Mouse (Mus musculus): ENCODE results near the gene Spp2. TPM values are rescaled to one million over a fixed set of nuclear protein-coding genes. Genes with fewer than 3 reads are reported as not detected.

The Spp2 gene
- polyA plus RNA-seq, 1 experiment = not detected

DNA sequence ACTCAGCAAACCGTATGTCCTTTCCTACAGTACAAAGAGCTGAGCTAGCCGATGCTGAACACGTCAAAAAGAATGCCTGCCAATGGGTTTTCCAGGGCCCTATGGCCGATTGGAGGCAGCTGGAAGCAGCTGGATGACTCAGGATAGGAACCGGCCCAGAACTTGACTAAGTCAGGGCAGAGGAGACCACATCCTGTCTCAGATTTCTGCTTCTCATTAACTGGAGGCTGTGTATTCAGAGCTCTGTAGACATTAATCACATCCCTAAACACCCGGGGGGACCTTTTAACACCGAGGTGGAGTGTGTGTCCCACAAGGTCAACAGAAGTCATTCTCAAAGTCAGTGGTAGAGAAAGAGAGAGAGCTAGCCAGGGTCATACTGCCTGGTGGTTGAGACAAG, 67.8 kb downstream of the Spp2 start:
- H3K4me3 ChIP-seq = no peak overlapping the region
- H3K36me3 ChIP-seq (ENCODE audit: control insufficient read depth, insufficient read depth) = no peaks in the 10 kb centered on the region
- no peaks in the 10 kb centered on the region for H3K79me2 ChIP-seq (ENCODE audit: control insufficient read depth, insufficient read depth)
- no peaks in the 10 kb centered on the region for H3K27me3 ChIP-seq (ENCODE audit: control insufficient read depth, insufficient read depth, insufficient read length)
- peak overlapping the region; percentile 77 for H3K4me2 ChIP-seq (ENCODE audit: low read depth)
- TF ChIP-seq MYOG (IDR thresholded peaks at IDR 0.05; ENCODE audit: control insufficient read depth in 1 of 3, insufficient read depth in 1 of 3, insufficient read length in 2 of 3, low read depth in 2 of 3) (no peak), POLR2AphosphoS2 (IDR thresholded peaks at IDR 0.05; ENCODE audit: insufficient read length, low read depth) (no peak), POLR2A (IDR thresholded peaks at IDR 0.05; ENCODE audit: insufficient read length, low read depth) (no peak), TCF3 (IDR thresholded peaks at IDR 0.05; ENCODE audit: insufficient read length, low read depth) (no peak), CEBPB (IDR thresholded peaks at IDR 0.05; ENCODE audit: insufficient read depth, poor library complexity, severe bottlenecking) (no peak), TCF12 (IDR thresholded peaks at IDR 0.05; ENCODE audit: insufficient read depth, poor library complexity, severe bottlenecking) (peak; percentile 44), MYOD1 (IDR thresholded peaks at IDR 0.05; ENCODE audit: control insufficient read depth in 1 of 3, insufficient read length in 2 of 3, low read depth in 2 of 3) (peak in 2 of 3 experiments; percentile 55 to 68), USF1 (IDR thresholded peaks at IDR 0.05; ENCODE audit: low read depth) (no peak)
- no peak overlapping the region for H3ac ChIP-seq (ENCODE audit: control insufficient read depth, insufficient read length)

DNA sequence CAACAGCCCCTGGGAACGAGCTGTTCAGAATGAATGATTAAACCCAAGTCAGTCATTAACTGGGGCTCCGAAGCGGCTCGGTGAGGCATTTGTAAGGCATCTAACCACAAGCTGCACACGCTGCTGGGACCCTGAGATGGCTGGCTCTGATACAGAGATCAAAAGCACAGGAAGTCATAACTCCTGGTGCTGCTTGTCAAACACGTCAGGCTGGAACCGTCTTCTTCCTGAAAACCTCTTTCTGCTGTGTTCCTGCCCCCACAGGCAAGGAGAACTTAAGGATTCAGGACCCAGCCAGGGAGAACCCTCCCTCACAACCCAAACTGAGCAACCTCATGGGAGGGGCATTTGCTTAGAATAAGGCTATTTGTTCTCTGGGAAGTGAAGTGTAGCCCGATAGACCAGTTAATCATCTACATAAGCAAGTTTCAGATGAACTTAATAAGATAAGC, 68.8 kb downstream of the Spp2 start:
- H3K4me3 ChIP-seq = no peak overlapping the region
- no peaks in the 10 kb centered on the region for H3K27me3 ChIP-seq (ENCODE audit: control insufficient read depth, insufficient read depth, insufficient read length)
- no peak for TF ChIP-seq USF1 (IDR thresholded peaks at IDR 0.05; ENCODE audit: low read depth)
- TF ChIP-seq MYOD1 (IDR thresholded peaks at IDR 0.05; ENCODE audit: control insufficient read depth in 1 of 3, insufficient read length in 2 of 3, low read depth in 2 of 3) = peak in 2 of 3 experiments; percentile 55 to 57
- TF ChIP-seq MYOG (IDR thresholded peaks at IDR 0.05; ENCODE audit: control insufficient read depth in 1 of 3, insufficient read depth in 1 of 3, insufficient read length in 2 of 3, low read depth in 2 of 3) = peak in 1 of 3 experiments; percentile 9
- TF ChIP-seq TCF12 (IDR thresholded peaks at IDR 0.05; ENCODE audit: insufficient read depth, poor library complexity, severe bottlenecking) = peak; percentile 42
- TF ChIP-seq E2F4 (IDR thresholded peaks at IDR 0.05; ENCODE audit: insufficient read depth) = no peak
- H3ac ChIP-seq (ENCODE audit: control insufficient read depth, insufficient read length) = no peak overlapping the region
- peak overlapping the region; percentile 77 for H3K4me2 ChIP-seq (ENCODE audit: low read depth)
- H3K79me2 ChIP-seq (ENCODE audit: control insufficient read depth, insufficient read depth) = no peaks in the 10 kb centered on the region
- H3K36me3 ChIP-seq (ENCODE audit: control insufficient read depth, insufficient read depth) = no peaks in the 10 kb centered on the region

Other genes starting within 250 kb of the Spp2 start
- not detected for gene Ugt1a5, start 240.9 kb upstream of the Spp2 start, polyA plus RNA-seq (2012; fragmentation: generic; extraction: Trizol)
- gene Ugt1a2, start 206.4 kb upstream of the Spp2 start, polyA plus RNA-seq (2012; fragmentation: generic; extraction: Trizol) = 0.05 TPM
- not detected for gene Dnajb3, start 201.2 kb upstream of the Spp2 start, polyA plus RNA-seq (2012; fragmentation: generic; extraction: Trizol)
- gene Ugt1a1, start 195.0 kb upstream of the Spp2 start, polyA plus RNA-seq (2012; fragmentation: generic; extraction: Trizol) = not detected
- gene Mroh2a, start 180.0 kb upstream of the Spp2 start, polyA plus RNA-seq (2012; fragmentation: generic; extraction: Trizol) = 1.4 TPM
- gene Hjurp, start 129.3 kb upstream of the Spp2 start, polyA plus RNA-seq (2012; fragmentation: generic; extraction: Trizol) = 37.7 TPM
- 0.02 TPM for gene Trpm8, start 129.3 kb upstream of the Spp2 start, polyA plus RNA-seq (2012; fragmentation: generic; extraction: Trizol)
- gene Glrp1, start 103.1 kb downstream of the Spp2 start, polyA plus RNA-seq (2012; fragmentation: generic; extraction: Trizol) = 5.0 TPM